Mouse (Mus musculus) brain, adult 10 weeks (tissue): ENCODE results near the gene Olfr6. TPM values are rescaled to one million over a fixed set of nuclear protein-coding genes. Genes with fewer than 3 reads are reported as not detected.

ENCODE experiments used
- polyA plus RNA-seq: library from polyadenylated mRNA; stranded (reverse); fragments of 350-450 nt; fragmentation: Illumina TruSeq; extraction: RNeasy Lipid Tissue Mini Kit (QIAGEN cat#74804); gene quantifications from one replicate; pipeline ENCODE4 v1.2.3, GENCODE M21; 2015; ENCODE audit warnings: low read depth, low replicate concordance

The Olfr6 gene
- not detected for polyA plus RNA-seq

GRCm38 (mm10) chr7:106963837-106964236, at the start of gene Olfr6:
TSS of gene Olfr6 (minus strand) at chr7:106963937.

GRCm38 (mm10) chr7:107005972-107006371, 42.2 kb upstream of the Olfr6 start, which contains the start of gene Olfr2:
TSS of gene Olfr2 (minus strand) at chr7:107006072.

GRCm38 (mm10) chr7:106975353-106975752, 11.6 kb upstream of the Olfr6 start, which contains the start of gene Olfr711:
TSS of gene Olfr711 (minus strand) at chr7:106975453.

DNA sequence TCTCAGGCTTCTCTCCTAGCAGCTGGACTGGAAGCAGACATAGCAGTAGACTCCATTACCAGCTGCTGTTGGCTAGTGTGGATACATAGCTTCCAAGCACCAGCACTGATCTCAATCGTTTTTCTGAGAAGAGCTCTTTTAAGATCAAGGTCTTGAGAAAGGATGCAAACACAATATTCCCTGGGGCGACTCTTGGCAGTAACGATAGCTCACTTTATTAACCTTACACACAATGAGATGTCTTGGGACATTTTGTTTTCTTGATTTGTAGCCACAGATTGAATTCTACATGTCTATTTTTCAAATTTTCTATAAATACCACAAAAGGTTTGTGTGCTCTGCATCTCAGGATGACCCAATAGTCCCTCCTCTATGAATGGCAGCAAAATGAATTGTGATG, 15.5 kb downstream of the Olfr6 start, which contains the start of gene Olfr710:
TSS of gene Olfr710 (minus strand) at position 101 of the 400 bp plus-strand sequence.

DNA sequence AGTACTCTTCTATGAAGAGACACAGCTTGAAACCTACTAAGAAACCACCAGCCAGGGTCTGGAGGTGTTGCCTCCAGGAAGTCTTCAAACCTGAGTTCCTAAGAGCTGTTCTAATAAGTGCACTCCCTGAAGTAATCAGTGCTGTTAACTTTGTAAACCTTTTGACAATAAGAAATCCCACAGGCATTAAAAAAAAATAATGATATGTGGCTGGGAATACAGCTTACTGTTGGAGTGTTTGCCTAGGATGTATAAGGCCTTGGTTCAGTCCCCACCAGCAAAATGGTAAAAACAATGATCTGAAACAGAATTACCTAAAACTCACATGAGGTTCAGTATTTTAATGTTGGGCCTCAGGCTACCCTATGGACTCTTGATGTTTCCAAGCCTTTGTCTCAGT, 31.6 kb downstream of the Olfr6 start, which contains the start of gene Olfr709-ps1:
TSS of gene Olfr709-ps1 (minus strand) at position 101 of the 400 bp plus-strand sequence.

GRCm38 (mm10) chr7:106907676-106908075, 56.1 kb downstream of the Olfr6 start, which contains the start of gene Olfr1532-ps1:
TSS of gene Olfr1532-ps1 (plus strand) at chr7:106908001.

Other genes with a start within 250 kb of the Olfr6 start
- gene Olfr695, start 247.5 kb downstream of the Olfr6 start, polyA plus RNA-seq, result not detected
- gene Olfr697, start 221.5 kb downstream of the Olfr6 start, polyA plus RNA-seq, result not detected
- gene Olfr698, start 208.5 kb downstream of the Olfr6 start, polyA plus RNA-seq, result not detected
- not detected for gene Olfr699, start 170.7 kb downstream of the Olfr6 start, polyA plus RNA-seq
- gene Olfr700, start 155.1 kb downstream of the Olfr6 start, polyA plus RNA-seq, result not detected
- gene Olfr701, start 149.8 kb downstream of the Olfr6 start, polyA plus RNA-seq, result not detected
- not detected for gene Olfr702, start 130.0 kb downstream of the Olfr6 start, polyA plus RNA-seq
- gene Olfr703, start 120.6 kb downstream of the Olfr6 start, polyA plus RNA-seq, result not detected
- not detected for gene Olfr704, start 100.8 kb downstream of the Olfr6 start, polyA plus RNA-seq
- not detected for gene Olfr705, start 87.0 kb downstream of the Olfr6 start, polyA plus RNA-seq
- gene Olfr706, start 75.8 kb downstream of the Olfr6 start, polyA plus RNA-seq, result not detected
- gene Olfr707, start 62.7 kb downstream of the Olfr6 start, polyA plus RNA-seq, result not detected
- gene Olfr1532-ps1, start 55.9 kb downstream of the Olfr6 start, polyA plus RNA-seq, result not detected
- not detected for gene Olfr709-ps1, start 31.7 kb downstream of the Olfr6 start, polyA plus RNA-seq
- not detected for gene Olfr710, start 15.6 kb downstream of the Olfr6 start, polyA plus RNA-seq
- gene Olfr711, start 11.5 kb upstream of the Olfr6 start, polyA plus RNA-seq, result not detected
- gene Olfr2, start 42.1 kb upstream of the Olfr6 start, polyA plus RNA-seq, result not detected
- gene Olfr713, start 67.2 kb upstream of the Olfr6 start, polyA plus RNA-seq, result not detected
- not detected for gene Olfr714, start 107.0 kb upstream of the Olfr6 start, polyA plus RNA-seq
- gene Olfr17, start 129.3 kb upstream of the Olfr6 start, polyA plus RNA-seq, result not detected
- not detected for gene Olfr715b, start 146.4 kb upstream of the Olfr6 start, polyA plus RNA-seq
- gene Olfr715, start 167.1 kb upstream of the Olfr6 start, polyA plus RNA-seq, result not detected
- not detected for gene Olfr716, start 174.4 kb upstream of the Olfr6 start, polyA plus RNA-seq
- not detected for gene Nlrp14, start 203.1 kb upstream of the Olfr6 start, polyA plus RNA-seq
- gene Rbmxl2, start 245.5 kb upstream of the Olfr6 start, polyA plus RNA-seq, result not detected